Mouse (Mus musculus): ENCODE results near the gene Reln. TPM values are rescaled to one million over a fixed set of nuclear protein-coding genes. Genes with fewer than 3 reads are reported as not detected.

Reln gene
- polyA plus RNA-seq, 1 experiment from 2014 or later = 3.8 TPM

GRCm38 (mm10) chr5:22262351-22262765 lies 82.1 kb downstream of the Reln start:
- H3K27ac ChIP-seq = no peak overlapping the region
- WGBS = 79% methylated on average over 3 of the region's 3 CpGs
- H3K4me1 ChIP-seq = no peaks in the 10 kb centered on the region
- no peaks in the 10 kb centered on the region for H3K36me3 ChIP-seq
- no peaks in the 10 kb centered on the region for H3K27me3 ChIP-seq
- ATAC-seq (ENCODE audit: insufficient number of reproducible peaks, low FRiP score, low TSS enrichment, low read depth) = no peak
- H3K9ac ChIP-seq = no peak overlapping the region
- no peak overlapping the region for H3K4me2 ChIP-seq
- no peak overlapping the region for H3K4me3 ChIP-seq
- no peaks in the 10 kb centered on the region for H3K9me3 ChIP-seq

GRCm38 (mm10) chr5:22255346-22255745 lies 89.2 kb downstream of the Reln start:
- no peak for ATAC-seq (ENCODE audit: insufficient number of reproducible peaks, low FRiP score, low TSS enrichment, low read depth)
- WGBS = 89% methylated on average over 3 of the region's 3 CpGs
- H3K9me3 ChIP-seq = no peaks in the 10 kb centered on the region
- H3K27me3 ChIP-seq = no peaks in the 10 kb centered on the region
- H3K4me3 ChIP-seq = no peak overlapping the region
- no peaks in the 10 kb centered on the region for H3K4me1 ChIP-seq
- H3K27ac ChIP-seq = no peak overlapping the region
- H3K36me3 ChIP-seq = no peaks in the 10 kb centered on the region
- H3K4me2 ChIP-seq = no peak overlapping the region
- no peak overlapping the region for H3K9ac ChIP-seq

GRCm38 (mm10) chr5:22253910-22254309 lies 90.6 kb downstream of the Reln start:
- Histone ChIP-seq H3K4me3 (no peak overlapping the region), H3K9me3 (no peaks in the 10 kb centered on the region), H3K27me3 (no peaks in the 10 kb centered on the region), H3K27ac (no peak overlapping the region), H3K4me2 (no peak overlapping the region), H3K4me1 (no peaks in the 10 kb centered on the region), H3K36me3 (no peaks in the 10 kb centered on the region), H3K9ac (no peak overlapping the region)
- 72% methylated on average over 3 of the region's 3 CpGs for WGBS
- no peak for ATAC-seq (ENCODE audit: insufficient number of reproducible peaks, low FRiP score, low TSS enrichment, low read depth)

- 93% methylated on average over 6 of the region's 6 CpGs for WGBS
- H3K9ac ChIP-seq = no peak overlapping the region
- H3K36me3 ChIP-seq = no peaks in the 10 kb centered on the region
- no peak overlapping the region for H3K4me2 ChIP-seq
- H3K4me1 ChIP-seq = no peaks in the 10 kb centered on the region
- no peak overlapping the region for H3K4me3 ChIP-seq
- H3K9me3 ChIP-seq = no peaks in the 10 kb centered on the region
- ATAC-seq (ENCODE audit: insufficient number of reproducible peaks, low FRiP score, low TSS enrichment, low read depth) = no peak
- H3K27me3 ChIP-seq = no peaks in the 10 kb centered on the region
- H3K27ac ChIP-seq = no peak overlapping the region
Measured at GRCm38 (mm10) chr5:22253318-22253717, 91.2 kb downstream of the Reln start.

- Histone ChIP-seq H3K27ac (no peak overlapping the region), H3K36me3 (no peaks in the 10 kb centered on the region), H3K9ac (no peak overlapping the region), H3K9me3 (no peaks in the 10 kb centered on the region), H3K27me3 (no peaks in the 10 kb centered on the region), H3K4me2 (no peak overlapping the region), H3K4me1 (no peaks in the 10 kb centered on the region), H3K4me3 (no peak overlapping the region)
- WGBS = 76% methylated on average over 6 of the region's 6 CpGs
- ATAC-seq (ENCODE audit: insufficient number of reproducible peaks, low FRiP score, low TSS enrichment, low read depth) = no peak
Measured at GRCm38 (mm10) chr5:22247850-22248249, 96.7 kb downstream of the Reln start.

GRCm38 (mm10) chr5:22245056-22245455 lies 99.4 kb downstream of the Reln start:
- Histone ChIP-seq H3K4me1 (no peaks in the 10 kb centered on the region), H3K4me3 (no peak overlapping the region), H3K27ac (no peak overlapping the region), H3K9ac (no peak overlapping the region), H3K9me3 (no peaks in the 10 kb centered on the region), H3K36me3 (no peaks in the 10 kb centered on the region), H3K4me2 (no peak overlapping the region), H3K27me3 (no peaks in the 10 kb centered on the region)
- 74% methylated on average over 1 of the region's 1 CpGs for WGBS
- no peak for ATAC-seq (ENCODE audit: insufficient number of reproducible peaks, low FRiP score, low TSS enrichment, low read depth)

- Histone ChIP-seq H3K27ac (no peak overlapping the region), H3K4me3 (no peak overlapping the region), H3K9ac (no peak overlapping the region), H3K9me3 (no peaks in the 10 kb centered on the region), H3K4me1 (no peaks in the 10 kb centered on the region), H3K36me3 (no peaks in the 10 kb centered on the region), H3K4me2 (no peak overlapping the region), H3K27me3 (no peaks in the 10 kb centered on the region)
- no peak for ATAC-seq (ENCODE audit: insufficient number of reproducible peaks, low FRiP score, low TSS enrichment, low read depth)
- WGBS = 34% methylated on average over 2 of the region's 2 CpGs
Measured at GRCm38 (mm10) chr5:22243538-22243937, 101.0 kb downstream of the Reln start.

- Histone ChIP-seq H3K4me1 (no peaks in the 10 kb centered on the region), H3K4me2 (no peak overlapping the region), H3K9ac (no peak overlapping the region), H3K27me3 (no peaks in the 10 kb centered on the region), H3K9me3 (no peaks in the 10 kb centered on the region), H3K4me3 (no peak overlapping the region), H3K36me3 (no peaks in the 10 kb centered on the region), H3K27ac (no peak overlapping the region)
- WGBS = 51% methylated on average over 4 of the region's 4 CpGs
- ATAC-seq (ENCODE audit: insufficient number of reproducible peaks, low FRiP score, low TSS enrichment, low read depth) = no peak
Measured at GRCm38 (mm10) chr5:22241560-22241959, 102.9 kb downstream of the Reln start.

GRCm38 (mm10) chr5:22236801-22237200 lies 107.7 kb downstream of the Reln start:
- no peak overlapping the region for H3K4me3 ChIP-seq
- no peaks in the 10 kb centered on the region for H3K4me1 ChIP-seq
- WGBS = 54% methylated on average over 6 of the region's 6 CpGs
- no peaks in the 10 kb centered on the region for H3K9me3 ChIP-seq
- H3K36me3 ChIP-seq = no peaks in the 10 kb centered on the region
- no peak overlapping the region for H3K4me2 ChIP-seq
- ATAC-seq (ENCODE audit: insufficient number of reproducible peaks, low FRiP score, low TSS enrichment, low read depth) = no peak
- no peak overlapping the region for H3K9ac ChIP-seq
- no peaks in the 10 kb centered on the region for H3K27me3 ChIP-seq
- no peak overlapping the region for H3K27ac ChIP-seq

- WGBS = 68% methylated on average over 4 of the region's 4 CpGs
Measured at GRCm38 (mm10) chr5:22224515-22224914, 120.0 kb downstream of the Reln start.

GRCm38 (mm10) chr5:22223940-22224339 lies 120.6 kb downstream of the Reln start:
- H3K9me3 ChIP-seq = no peaks in the 10 kb centered on the region
- WGBS = 62% methylated on average over 2 of the region's 2 CpGs
- no peak overlapping the region for H3K4me2 ChIP-seq
- ATAC-seq (ENCODE audit: insufficient number of reproducible peaks, low FRiP score, low TSS enrichment, low read depth) = no peak
- no peak overlapping the region for H3K4me3 ChIP-seq
- no peaks in the 10 kb centered on the region for H3K36me3 ChIP-seq
- no peaks in the 10 kb centered on the region for H3K27me3 ChIP-seq
- no peak overlapping the region for H3K27ac ChIP-seq
- no peaks in the 10 kb centered on the region for H3K4me1 ChIP-seq
- H3K9ac ChIP-seq = no peak overlapping the region

More at GRCm38 (mm10) chr5:22224515-22224914, 120.0 kb downstream of the Reln start:
- Histone ChIP-seq H3K9me3 (no peaks in the 10 kb centered on the region), H3K27me3 (no peaks in the 10 kb centered on the region), H3K4me1 (no peaks in the 10 kb centered on the region), H3K27ac (no peak overlapping the region), H3K36me3 (no peaks in the 10 kb centered on the region), H3K9ac (no peak overlapping the region), H3K4me2 (no peak overlapping the region), H3K4me3 (no peak overlapping the region)
- ATAC-seq (ENCODE audit: insufficient number of reproducible peaks, low FRiP score, low TSS enrichment, low read depth) = no peak

GRCm38 (mm10) chr5:22208311-22209021 lies 136.0 kb downstream of the Reln start:
- Histone ChIP-seq H3K9ac (no peak overlapping the region), H3K27me3 (no peaks in the 10 kb centered on the region), H3K4me2 (no peak overlapping the region), H3K9me3 (no peaks in the 10 kb centered on the region), H3K4me3 (no peak overlapping the region), H3K36me3 (no peaks in the 10 kb centered on the region), H3K27ac (no peak overlapping the region), H3K4me1 (no peaks in the 10 kb centered on the region)
- ATAC-seq (ENCODE audit: insufficient number of reproducible peaks, low FRiP score, low TSS enrichment, low read depth) = no peak
- WGBS = 53% methylated on average over 8 of the region's 8 CpGs

- no peaks in the 10 kb centered on the region for H3K9me3 ChIP-seq
- no peak overlapping the region for H3K4me3 ChIP-seq
- ATAC-seq (ENCODE audit: insufficient number of reproducible peaks, low FRiP score, low TSS enrichment, low read depth) = no peak
- no peaks in the 10 kb centered on the region for H3K36me3 ChIP-seq
- no peaks in the 10 kb centered on the region for H3K4me1 ChIP-seq
- no peaks in the 10 kb centered on the region for H3K27me3 ChIP-seq
- 63% methylated on average over 2 of the region's 2 CpGs for WGBS
- H3K27ac ChIP-seq = no peak overlapping the region
- H3K9ac ChIP-seq = no peak overlapping the region
- H3K4me2 ChIP-seq = no peak overlapping the region
Measured at GRCm38 (mm10) chr5:22197926-22198325, 146.6 kb downstream of the Reln start.

Measured in limb, embryonic 15.5 days (tissue).